Mouse (Mus musculus) left cerebral cortex, postnatal 4 days (tissue): ENCODE measurements around the gene Tmem17. TPM values are rescaled to one million over a fixed set of nuclear protein-coding genes. Genes with fewer than 3 reads are reported as not detected.

ENCODE experiments used
- DNase-seq: peaks from one replicate; pipeline ENCODE4 v3.0.0-alpha.2; 2022
- intact Hi-C: fragments of 180-260 bp; cut with DNase I; formaldehyde crosslinking; loops from one replicate; pipeline ENCODE4 v1.15.1; 2025
- total RNA-seq, 2 experiments: library from RNA; stranded (reverse); gene quantifications; 2 replicates each; pipeline ENCODE4 v1.2.3; 2021

Gene Tmem17
- total RNA-seq, 2 experiments from 2014 or later = 7.8 to 9.0 TPM

GRCm38 (mm10) chr11:22563706-22564105 is 51.8 kb downstream of the Tmem17 start:
- intact Hi-C loops = no loop called here

DNA sequence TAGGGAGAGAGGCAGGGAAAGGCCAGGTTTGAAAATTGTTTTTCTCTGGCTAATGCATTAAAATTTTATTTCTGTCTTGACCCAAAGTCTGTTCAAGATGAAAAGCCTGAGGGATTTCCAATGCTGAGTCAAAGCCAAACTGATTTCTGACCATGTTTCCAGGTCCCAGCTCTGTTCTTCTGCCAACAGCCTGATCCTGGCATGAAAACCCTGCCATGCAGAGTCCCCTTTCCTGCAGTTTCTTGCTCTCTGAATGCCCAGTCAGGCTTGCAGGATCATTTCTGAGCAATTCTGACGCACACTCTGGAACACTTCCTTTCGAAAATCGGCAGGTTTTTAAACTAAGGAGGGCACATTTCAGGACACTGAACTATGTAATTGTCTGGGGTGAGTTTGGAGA is 52.8 kb downstream of the Tmem17 start:
- peak; percentile 64 for DNase-seq
- intact Hi-C loops = no loop called here

More at GRCm38 (mm10) chr11:22563706-22564105, 51.8 kb downstream of the Tmem17 start:
- DNase-seq = no peak

Other genes with a start within 250 kb of the Tmem17 start
- 10 to 100 TPM; 82.4 to 90.3 TPM for gene Ehbp1, start 169.8 kb upstream of the Tmem17 start, total RNA-seq